Mouse (Mus musculus) bone marrow, adult 2 months (tissue): ENCODE results near the gene Tarbp1. TPM values are rescaled to one million over a fixed set of nuclear protein-coding genes. Genes with fewer than 3 reads are reported as not detected.

Experiments used
- H3K27ac ChIP-seq: fragments of 200-500 bp; 2 replicates; pipeline ENCODE4 v1.5.1; 2012; ENCODE audit warnings: low read depth, mild to moderate bottlenecking, control low read depth, inconsistent platforms, low read length; ENCODE audit not compliant: control insufficient read depth, poor library complexity, insufficient read depth
- H3K4me1 ChIP-seq: fragments of 200-500 bp; 2 replicates; pipeline ENCODE4 v1.6.1; 2011; ENCODE audit warnings: low read length; ENCODE audit not compliant: control insufficient read depth, insufficient read depth
- H3K4me3 ChIP-seq: fragments of 200-500 bp; replicated peaks from 2 replicates; pipeline ENCODE3; 2011; ENCODE audit warnings: mild to moderate bottlenecking, low read depth, low read length, control low read depth; ENCODE audit not compliant: control insufficient read depth
- CTCF ChIP-seq: fragments of 200-500 bp; IDR thresholded peaks from 2 replicates; pipeline ENCODE4 v1.5.1; 2011; ENCODE audit warnings: low read length, control low read depth; ENCODE audit not compliant: control insufficient read depth, insufficient read depth
- POLR2A ChIP-seq: fragments of 200-500 bp; IDR thresholded peaks from 2 replicates; pipeline ENCODE4 v1.6.1; 2011; ENCODE audit warnings: low read depth, mild to moderate bottlenecking, control low read depth, low read length, borderline replicate concordance; ENCODE audit not compliant: control insufficient read depth
- WGBS: fragments of 180-500 bp; shearing (Covaris S2); methylation state at CpG from one replicate; pipeline ENCODE4 v1.1.7; 2018; 5-methylcytosine and 5-hydroxymethylcytosine counted together
- polyA plus RNA-seq: library from polyadenylated mRNA; stranded (reverse); fragments of >200 nt; gene quantifications from 2 replicates; pipeline ENCODE4 v1.2.4, GENCODE M21; 2011; ENCODE audit warnings: low replicate concordance; ENCODE audit not compliant: missing spikeins, insufficient read depth, insufficient read length

Tarbp1 gene
- polyA plus RNA-seq, 1 experiment: 2.9 TPM

- H3K27ac ChIP-seq: no peak overlapping the region
- no peaks in the 10 kb centered on the region for H3K4me1 ChIP-seq
- WGBS: 95% methylated on average over 8 of the region's 8 CpGs
- no peak overlapping the region for H3K4me3 ChIP-seq
- TF ChIP-seq POLR2A (no peak), CTCF (no peak)
Measured at GRCm38 (mm10) chr8:126451158-126451557, 23.7 kb downstream of the Tarbp1 start.

GRCm38 (mm10) chr8:126438937-126439336 lies 35.9 kb downstream of the Tarbp1 start:
- H3K27ac ChIP-seq: no peak overlapping the region
- WGBS: 76% methylated on average over 2 of the region's 2 CpGs
- H3K4me1 ChIP-seq: no peaks in the 10 kb centered on the region
- TF ChIP-seq CTCF (no peak), POLR2A (no peak)
- H3K4me3 ChIP-seq: no peak overlapping the region

GRCm38 (mm10) chr8:126433827-126434226 lies 41.0 kb downstream of the Tarbp1 start:
- H3K27ac ChIP-seq: no peak overlapping the region
- WGBS: 82% methylated on average over 7 of the region's 7 CpGs
- no peak overlapping the region for H3K4me3 ChIP-seq
- no peaks in the 10 kb centered on the region for H3K4me1 ChIP-seq
- TF ChIP-seq CTCF (0 out of 2 replicates have a peak, but pooled peaks have one; percentile 7), POLR2A (no peak)

GRCm38 (mm10) chr8:126429635-126430034 lies 45.2 kb downstream of the Tarbp1 start:
- no peaks in the 10 kb centered on the region for H3K4me1 ChIP-seq
- H3K4me3 ChIP-seq: no peak overlapping the region
- 88% methylated on average over 5 of the region's 5 CpGs for WGBS
- TF ChIP-seq CTCF (no peak), POLR2A (no peak)
- H3K27ac ChIP-seq: no peak overlapping the region

GRCm38 (mm10) chr8:126424946-126425345 lies 49.9 kb downstream of the Tarbp1 start:
- 75% methylated on average over 1 of the region's 1 CpGs for WGBS
- Histone ChIP-seq H3K4me3 (no peak overlapping the region), H3K27ac (no peak overlapping the region), H3K4me1 (peaks cover 2% of the 10 kb centered on the region)
- no peak for TF ChIP-seq CTCF
- no peak for TF ChIP-seq POLR2A

GRCm38 (mm10) chr8:126424163-126424562 lies 50.7 kb downstream of the Tarbp1 start:
- TF ChIP-seq POLR2A (no peak), CTCF (no peak)
- Histone ChIP-seq H3K27ac (no peak overlapping the region), H3K4me1 (peaks cover 2% of the 10 kb centered on the region), H3K4me3 (no peak overlapping the region)
- WGBS: 72% methylated on average over 4 of the region's 4 CpGs

GRCm38 (mm10) chr8:126422920-126423300 lies 52.0 kb downstream of the Tarbp1 start:
- WGBS: 9% methylated on average over 9 of the region's 9 CpGs
- H3K27ac ChIP-seq: peak overlapping the region; percentile 72; the same call in 1 of the 2 replicates
- H3K4me1 ChIP-seq: peaks cover 2% of the 10 kb centered on the region
- H3K4me3 ChIP-seq: peak overlapping the region; percentile 100
- TF ChIP-seq POLR2A: no peak
- TF ChIP-seq CTCF: no peak

- WGBS: under 1% methylated on average over 61 of the region's 61 CpGs
- TF ChIP-seq POLR2A (peak; percentile 63; the same call in 1 of the 2 replicates), CTCF (no peak)
- Histone ChIP-seq H3K4me3 (peak within 1 kb of the TSS; percentile 100), H3K27ac (peak within 1 kb of the TSS; percentile 72), H3K4me1 (peaks cover 2% of the 10 kb centered on the region)
Measured at GRCm38 (mm10) chr8:126422174-126422919, 52.5 kb downstream of the Tarbp1 start, which contains the start of gene Coa6. Gene Coa6 (plus strand): TSS chr8:126422515.
